Mouse (Mus musculus): Measurements from ENCODE around the gene Cers2. TPM values are rescaled to one million over a fixed set of nuclear protein-coding genes. Genes with fewer than 3 reads are reported as not detected.
A peak's percentile ranks its signal among the peaks of the same experiment; 100 is the strongest.

The Cers2 gene
- polyA plus RNA-seq, 1 experiment from 2014 or later: 118 TPM

GRCm38 (mm10) chr3:95275161-95275560 is 39.4 kb upstream of the Cers2 start:
- Histone ChIP-seq H3K9ac (ENCODE audit: low read length) (no peak overlapping the region), H3K27ac (replicated peaks in 1 of 2; ENCODE audit: control insufficient read depth in 1 of 2, insufficient read depth in 1 of 2, low read depth in 2 of 2, low read length in 2 of 2) (peak overlapping the region; percentile 48 to 54; a peak in 3 of 4 replicates), H3K9me3 (ENCODE audit: control insufficient read depth, low read length) (no peaks in the 10 kb centered on the region), H3K27me3 (ENCODE audit: control insufficient read depth, insufficient read depth, low read length) (no peaks in the 10 kb centered on the region), H3K4me2 (ENCODE audit: low read length) (no peak overlapping the region), H3K4me1 (ENCODE audit: control insufficient read depth in 2 of 2, insufficient read depth in 2 of 2, low read length in 2 of 2) (peaks cover 5 to 34% of the 10 kb centered on the region in 2 experiments), H3K4me3 (ENCODE audit: control insufficient read depth in 1 of 2, insufficient read depth in 1 of 2, low read depth in 1 of 2, low read length in 2 of 2) (no peak overlapping the region), H3K36me3 (ENCODE audit: control insufficient read depth, insufficient read depth, low read length) (no peaks in the 10 kb centered on the region)
- WGBS: 60% methylated on average over 6 of the region's 6 CpGs
- ATAC-seq (ENCODE audit: insufficient number of reproducible peaks, insufficient read depth, low FRiP score, low read depth): no peak

- Histone ChIP-seq H3K4me1 (ENCODE audit: control insufficient read depth in 2 of 2, insufficient read depth in 2 of 2, low read length in 2 of 2) (peaks cover 5 to 35% of the 10 kb centered on the region in 2 experiments), H3K4me3 (ENCODE audit: control insufficient read depth in 1 of 2, insufficient read depth in 1 of 2, low read depth in 1 of 2, low read length in 2 of 2) (no peak overlapping the region), H3K4me2 (ENCODE audit: low read length) (no peak overlapping the region), H3K27me3 (ENCODE audit: control insufficient read depth, insufficient read depth, low read length) (no peaks in the 10 kb centered on the region), H3K36me3 (ENCODE audit: control insufficient read depth, insufficient read depth, low read length) (no peaks in the 10 kb centered on the region), H3K9me3 (ENCODE audit: control insufficient read depth, low read length) (no peaks in the 10 kb centered on the region), H3K9ac (ENCODE audit: low read length) (no peak overlapping the region), H3K27ac (replicated peaks in 1 of 2; ENCODE audit: control insufficient read depth in 1 of 2, insufficient read depth in 1 of 2, low read depth in 2 of 2, low read length in 2 of 2) (peak overlapping the region; percentile 19 to 68; a peak in 2 of 4 replicates)
- 78% methylated on average over 5 of the region's 5 CpGs for WGBS
- no peak for ATAC-seq (ENCODE audit: insufficient number of reproducible peaks, insufficient read depth, low FRiP score, low read depth)
Measured at GRCm38 (mm10) chr3:95276428-95276934, 38.1 kb upstream of the Cers2 start.

GRCm38 (mm10) chr3:95277149-95277551 is 37.4 kb upstream of the Cers2 start:
- Histone ChIP-seq H3K27me3 (ENCODE audit: control insufficient read depth, insufficient read depth, low read length) (no peaks in the 10 kb centered on the region), H3K4me3 (ENCODE audit: control insufficient read depth in 1 of 2, insufficient read depth in 1 of 2, low read depth in 1 of 2, low read length in 2 of 2) (no peak overlapping the region), H3K36me3 (ENCODE audit: control insufficient read depth, insufficient read depth, low read length) (no peaks in the 10 kb centered on the region), H3K9me3 (ENCODE audit: control insufficient read depth, low read length) (no peaks in the 10 kb centered on the region), H3K4me2 (ENCODE audit: low read length) (0 out of 2 replicates have a peak overlapping the region, but pooled peaks have one; percentile 8), H3K27ac (replicated peaks in 1 of 2; ENCODE audit: control insufficient read depth in 1 of 2, insufficient read depth in 1 of 2, low read depth in 2 of 2, low read length in 2 of 2) (peak overlapping the region; percentile 29 to 68; a peak in 3 of 4 replicates), H3K4me1 (ENCODE audit: control insufficient read depth in 2 of 2, insufficient read depth in 2 of 2, low read length in 2 of 2) (peaks cover 5 to 35% of the 10 kb centered on the region in 2 experiments), H3K9ac (ENCODE audit: low read length) (peak overlapping the region; percentile 12; the same call in 1 of the 2 replicates)
- whole genome bisulfite sequencing: 27% methylated on average over 1 of the region's 1 CpGs
- no peak for ATAC-seq (ENCODE audit: insufficient number of reproducible peaks, insufficient read depth, low FRiP score, low read depth)

- no peaks in the 10 kb centered on the region for H3K27me3 ChIP-seq (ENCODE audit: control insufficient read depth, insufficient read depth, low read length)
- H3K27ac ChIP-seq (replicated peaks in 1 of 2; ENCODE audit: control insufficient read depth in 1 of 2, insufficient read depth in 1 of 2, low read depth in 2 of 2, low read length in 2 of 2): peak overlapping the region; percentile 91 to 96
- H3K4me2 ChIP-seq (ENCODE audit: low read length): peak overlapping the region; percentile 89
- WGBS: 16% methylated on average over 8 of the region's 8 CpGs
- no peaks in the 10 kb centered on the region for H3K9me3 ChIP-seq (ENCODE audit: control insufficient read depth, low read length)
- peaks cover 8 to 30% of the 10 kb centered on the region in 2 experiments for H3K4me1 ChIP-seq (ENCODE audit: control insufficient read depth in 2 of 2, insufficient read depth in 2 of 2, low read length in 2 of 2)
- no peaks in the 10 kb centered on the region; the same call in 1 of the 2 replicates for H3K36me3 ChIP-seq (ENCODE audit: control insufficient read depth, insufficient read depth, low read length)
- peak overlapping the region; percentile 94 for H3K9ac ChIP-seq (ENCODE audit: low read length)
- ATAC-seq (ENCODE audit: insufficient number of reproducible peaks, insufficient read depth, low FRiP score, low read depth): no peak
- H3K4me3 ChIP-seq (ENCODE audit: control insufficient read depth in 1 of 2, insufficient read depth in 1 of 2, low read depth in 1 of 2, low read length in 2 of 2): peak overlapping the region; percentile 83 to 96
Measured at GRCm38 (mm10) chr3:95280747-95281146, 33.8 kb upstream of the Cers2 start.

- H3K4me3 ChIP-seq (ENCODE audit: control insufficient read depth in 1 of 2, insufficient read depth in 1 of 2, low read depth in 1 of 2, low read length in 2 of 2): peak within 1 kb of the TSS; percentile 83 to 96
- H3K27ac ChIP-seq (replicated peaks in 1 of 2; ENCODE audit: control insufficient read depth in 1 of 2, insufficient read depth in 1 of 2, low read depth in 2 of 2, low read length in 2 of 2): peak within 1 kb of the TSS; percentile 96 to 99
- H3K9me3 ChIP-seq (ENCODE audit: control insufficient read depth, low read length): no peaks in the 10 kb centered on the region
- H3K4me2 ChIP-seq (ENCODE audit: low read length): peak within 1 kb of the TSS; percentile 89
- peak; percentile 88 for ATAC-seq (ENCODE audit: insufficient number of reproducible peaks, insufficient read depth, low FRiP score, low read depth)
- peak within 1 kb of the TSS; percentile 94 for H3K9ac ChIP-seq (ENCODE audit: low read length)
- under 1% methylated on average over 53 of the region's 53 CpGs for WGBS
- peaks cover 8 to 30% of the 10 kb centered on the region in 2 experiments for H3K4me1 ChIP-seq (ENCODE audit: control insufficient read depth in 2 of 2, insufficient read depth in 2 of 2, low read length in 2 of 2)
- H3K27me3 ChIP-seq (ENCODE audit: control insufficient read depth, insufficient read depth, low read length): no peaks in the 10 kb centered on the region
- no peaks in the 10 kb centered on the region; the same call in 1 of the 2 replicates for H3K36me3 ChIP-seq (ENCODE audit: control insufficient read depth, insufficient read depth, low read length)
Measured at GRCm38 (mm10) chr3:95281216-95282126, 33.1 kb upstream of the Cers2 start, which contains the start of the genes Mindy1 and Prune1. Mindy1 (plus strand) TSS chr3:95281345. Prune1 (minus strand) TSS chr3:95282076.

- ATAC-seq (ENCODE audit: insufficient number of reproducible peaks, insufficient read depth, low FRiP score, low read depth): no peak
- Histone ChIP-seq H3K27ac (replicated peaks in 1 of 2; ENCODE audit: control insufficient read depth in 1 of 2, insufficient read depth in 1 of 2, low read depth in 2 of 2, low read length in 2 of 2) (peak overlapping the region; percentile 96 to 99), H3K4me2 (ENCODE audit: low read length) (peak overlapping the region; percentile 89), H3K9me3 (ENCODE audit: control insufficient read depth, low read length) (no peaks in the 10 kb centered on the region), H3K4me3 (ENCODE audit: control insufficient read depth in 1 of 2, insufficient read depth in 1 of 2, low read depth in 1 of 2, low read length in 2 of 2) (peak overlapping the region; percentile 82 to 83), H3K27me3 (ENCODE audit: control insufficient read depth, insufficient read depth, low read length) (no peaks in the 10 kb centered on the region), H3K4me1 (ENCODE audit: control insufficient read depth in 2 of 2, insufficient read depth in 2 of 2, low read length in 2 of 2) (peaks cover 5 to 23% of the 10 kb centered on the region in 2 experiments), H3K9ac (ENCODE audit: low read length) (peak overlapping the region; percentile 94), H3K36me3 (ENCODE audit: control insufficient read depth, insufficient read depth, low read length) (peaks cover 4% of the 10 kb centered on the region; the same call in 1 of the 2 replicates)
- 1% methylated on average over 11 of the region's 11 CpGs for WGBS
Measured at GRCm38 (mm10) chr3:95282381-95282864, 32.2 kb upstream of the Cers2 start.

- Histone ChIP-seq H3K27ac (replicated peaks in 1 of 2; ENCODE audit: control insufficient read depth in 1 of 2, insufficient read depth in 1 of 2, low read depth in 2 of 2, low read length in 2 of 2) (peak overlapping the region; percentile 96 to 99), H3K4me2 (ENCODE audit: low read length) (peak overlapping the region; percentile 89), H3K9me3 (ENCODE audit: control insufficient read depth, low read length) (no peaks in the 10 kb centered on the region), H3K4me1 (ENCODE audit: control insufficient read depth in 2 of 2, insufficient read depth in 2 of 2, low read length in 2 of 2) (peaks cover 3 to 19% of the 10 kb centered on the region in 2 experiments), H3K27me3 (ENCODE audit: control insufficient read depth, insufficient read depth, low read length) (no peaks in the 10 kb centered on the region), H3K9ac (ENCODE audit: low read length) (peak overlapping the region; percentile 94), H3K36me3 (ENCODE audit: control insufficient read depth, insufficient read depth, low read length) (peaks cover 10% of the 10 kb centered on the region), H3K4me3 (ENCODE audit: control insufficient read depth in 1 of 2, insufficient read depth in 1 of 2, low read depth in 1 of 2, low read length in 2 of 2) (peak overlapping the region; percentile 82 to 83)
- ATAC-seq (ENCODE audit: insufficient number of reproducible peaks, insufficient read depth, low FRiP score, low read depth): peak; percentile 62
- WGBS: under 1% methylated on average over 49 of the region's 51 CpGs
Measured at GRCm38 (mm10) chr3:95282865-95283588, 31.6 kb upstream of the Cers2 start.
